Mouse (Mus musculus): ENCODE data around the gene Phactr1.

GRCm38 (mm10) chr13:43104496-43104895, 424.1 kb downstream of the Phactr1 start:
- TF ChIP-seq POLR2A (IDR thresholded peaks at IDR 0.05; ENCODE audit: borderline replicate concordance, insufficient read depth, low read length): no peak
- TF ChIP-seq CTCF (IDR thresholded peaks at IDR 0.05; ENCODE audit: borderline replicate concordance, insufficient read depth, low read depth, low read length): 0 out of 2 replicates have a peak, but pooled peaks have one; percentile 21

Measured in cerebellum, adult 2 months (tissue).